Mouse (Mus musculus) spleen, postnatal 4 days (tissue): ENCODE results near the gene Mterf1b.

Experiments
- DNase-seq, 2 experiments: peaks; one replicate each; pipeline ENCODE4 v3.0.0; 2022; ENCODE audit warnings: low spot score in 2 of 2

Gene Mterf1b

GRCm38 (mm10) chr5:4245004-4245403 is 52.8 kb downstream of the Mterf1b start:
- DNase-seq, result no peak

GRCm38 (mm10) chr5:4246095-4246494 is 53.9 kb downstream of the Mterf1b start:
- DNase-seq, result no peak
